Mouse (Mus musculus) hindbrain, embryonic 13.5 days (tissue): Measurements from ENCODE around the gene Bfar. TPM values are rescaled to one million over a fixed set of nuclear protein-coding genes. Genes with fewer than 3 reads are reported as not detected.

Experiments
- ATAC-seq: fragments of 200-750 bp; cut with Nextera tagmentation; 2 replicates; pipeline ENCODE4 v1.8.0; 2017; ENCODE audit warnings: moderate TSS enrichment; ENCODE audit not compliant: low FRiP score
- H3K27ac ChIP-seq: fragments of 300-500 bp; sonication (generic); 2 replicates; pipeline ENCODE4 v1.5.1; 2015; ENCODE audit warnings: inconsistent platforms, mild to moderate bottlenecking, moderate library complexity
- H3K27me3 ChIP-seq: fragments of 300-500 bp; sonication (generic); 2 replicates; pipeline ENCODE4 v1.6.1; 2015; ENCODE audit warnings: mild to moderate bottlenecking, inconsistent platforms
- H3K36me3 ChIP-seq: fragments of 300-500 bp; sonication (generic); 2 replicates; pipeline ENCODE4 v1.6.1; 2015; ENCODE audit warnings: mild to moderate bottlenecking, inconsistent platforms
- H3K4me1 ChIP-seq: fragments of 300-500 bp; sonication (generic); replicated peaks from 2 replicates; pipeline ENCODE4 v1.6.1; 2015; ENCODE audit warnings: inconsistent platforms
- H3K4me2 ChIP-seq: fragments of 300-500 bp; sonication (generic); 2 replicates; pipeline ENCODE4 v1.6.1; 2015; ENCODE audit warnings: inconsistent platforms, mild to moderate bottlenecking, moderate library complexity
- H3K4me3 ChIP-seq: fragments of 300-500 bp; sonication (generic); 2 replicates; pipeline ENCODE4 v1.5.1; 2015; ENCODE audit warnings: mild to moderate bottlenecking, inconsistent platforms
- H3K9ac ChIP-seq: fragments of 300-500 bp; sonication (generic); 2 replicates; pipeline ENCODE4 v1.6.1; 2015; ENCODE audit warnings: mild to moderate bottlenecking, inconsistent platforms
- H3K9me3 ChIP-seq: fragments of 300-500 bp; sonication (generic); 2 replicates; pipeline ENCODE4 v1.6.1; 2016; ENCODE audit warnings: inconsistent platforms
- WGBS: fragments of 180-500 bp; shearing (Covaris S2); methylation state at CpG from one replicate; pipeline ENCODE4 v1.1.7; 2015; 5-methylcytosine and 5-hydroxymethylcytosine counted together
- polyA plus RNA-seq: library from polyadenylated mRNA; unstranded; fragments of >200 nt; fragmentation: Nextera tagmentation; extraction: Ambion mirVana; gene quantifications from 2 replicates; pipeline ENCODE4 v1.2.1, GENCODE M21; 2015

The Bfar gene
- polyA plus RNA-seq, 1 experiment from 2014 or later: 51.5 TPM

DNA sequence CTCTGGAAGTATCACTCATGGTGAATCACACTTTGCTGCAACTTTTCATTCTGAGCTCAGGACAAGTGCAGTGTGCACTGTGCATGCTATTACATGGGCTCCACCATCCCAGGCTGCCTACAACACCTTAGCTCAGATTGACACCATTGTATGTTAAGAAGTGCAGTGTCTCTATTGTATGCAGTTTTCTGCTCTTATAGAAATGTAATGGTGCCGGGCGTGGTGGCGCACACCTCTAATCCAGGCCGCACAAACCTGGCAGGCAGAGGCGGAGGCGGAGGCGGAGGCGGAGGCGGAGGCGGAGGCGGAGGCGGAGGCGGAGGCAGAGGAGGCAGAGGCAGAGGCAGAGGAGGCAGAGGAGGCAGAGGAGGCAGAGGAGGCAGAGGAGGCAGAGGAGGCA lies 79.0 kb downstream of the Bfar start:
- 93% methylated on average over 13 of the region's 13 CpGs for WGBS
- no peak overlapping the region for H3K27ac ChIP-seq
- H3K9ac ChIP-seq: no peak overlapping the region
- peaks cover 5% of the 10 kb centered on the region for H3K4me1 ChIP-seq
- no peaks in the 10 kb centered on the region for H3K36me3 ChIP-seq
- peaks cover 8% of the 10 kb centered on the region; the same call in 1 of the 2 replicates for H3K27me3 ChIP-seq
- H3K4me3 ChIP-seq: no peak overlapping the region
- no peak overlapping the region for H3K4me2 ChIP-seq
- no peak for ATAC-seq
- H3K9me3 ChIP-seq: no peaks in the 10 kb centered on the region

Other genes starting within 250 kb of the Bfar start
- 36.2 and 37.3 TPM in 2 replicates for gene Parn, start 3.7 kb upstream of the Bfar start, polyA plus RNA-seq
- gene 3110001I22Rik, start 71 bp downstream of the Bfar start, polyA plus RNA-seq: 8.5 and 8.9 TPM in 2 replicates
- 0.56 and 1.1 TPM in 2 replicates for gene Pla2g10, start 59.1 kb downstream of the Bfar start, polyA plus RNA-seq
- 124 and 125 TPM in 2 replicates for gene Rrn3, start 108.8 kb downstream of the Bfar start, polyA plus RNA-seq
- 224 and 232 TPM in 2 replicates for gene Ntan1, start 147.0 kb downstream of the Bfar start, polyA plus RNA-seq
- gene Pdxdc1, start 231.3 kb downstream of the Bfar start, polyA plus RNA-seq: 67.3 and 74.7 TPM in 2 replicates
- 16.0 and 17.0 TPM in 2 replicates for gene Mpv17l, start 231.3 kb downstream of the Bfar start, polyA plus RNA-seq